Mouse (Mus musculus): ENCODE results near the gene Gcnt7.

- peak; percentile 39; the same call in 1 of the 2 replicates for TF ChIP-seq FLI1 (IDR thresholded peaks at IDR 0.05; ENCODE audit: low read length)
- TF ChIP-seq GATA1 (IDR thresholded peaks at IDR 0.05; ENCODE audit: borderline replicate concordance, low read length) = peak; percentile 63; the same call in 1 of the 3 replicates
Observed at GRCm38 (mm10) chr2:172412454-172412853, 45.9 kb downstream of the Gcnt7 start.

Measured in megakaryocyte, embryonic 14.5 days (primary cell).